Mouse (Mus musculus) midbrain, embryonic 14.5 days (tissue): Measurements from ENCODE around the gene Akt1s1. TPM values are rescaled to one million over a fixed set of nuclear protein-coding genes. Genes with fewer than 3 reads are reported as not detected.
A peak's percentile ranks its signal among the peaks of the same experiment; 100 is the strongest.

Experiments used
- ATAC-seq: fragments of 200-750 bp; cut with Nextera tagmentation; 2 replicates; pipeline ENCODE4 v1.8.0; 2017; ENCODE audit warnings: moderate number of reproducible peaks, moderate library complexity; ENCODE audit not compliant: low FRiP score, low TSS enrichment
- DNase-seq: peaks from one replicate; pipeline ENCODE4 v3.0.0-alpha.2; 2015
- H3K27ac ChIP-seq: fragments of 300-500 bp; sonication (generic); replicated peaks from 2 replicates; pipeline ENCODE4 v1.5.1; 2014; ENCODE audit warnings: mild to moderate bottlenecking, low read depth, low read length, moderate library complexity
- H3K27me3 ChIP-seq: fragments of 300-500 bp; sonication (generic); 2 replicates; pipeline ENCODE4 v1.6.1; 2014; ENCODE audit warnings: low read length, control low read depth, mixed read lengths; ENCODE audit not compliant: control insufficient read depth, insufficient read depth
- H3K36me3 ChIP-seq: fragments of 300-500 bp; sonication (generic); 2 replicates; pipeline ENCODE4 v1.6.1; 2014; ENCODE audit warnings: low read length, control low read depth; ENCODE audit not compliant: control insufficient read depth, insufficient read depth
- H3K4me1 ChIP-seq: fragments of 300-500 bp; sonication (generic); 2 replicates; pipeline ENCODE4 v1.6.1; 2014; ENCODE audit warnings: mild to moderate bottlenecking, antibody characterized with exemption, low read length, control low read depth; ENCODE audit not compliant: control insufficient read depth, insufficient read depth
- H3K4me2 ChIP-seq: fragments of 300-500 bp; sonication (generic); 2 replicates; pipeline ENCODE4 v1.6.1; 2014; ENCODE audit warnings: mild to moderate bottlenecking, low read length, moderate library complexity
- H3K4me3 ChIP-seq: fragments of 300-500 bp; sonication (generic); replicated peaks from 2 replicates; pipeline ENCODE4 v1.5.1; 2014; ENCODE audit warnings: low read depth, low read length
- H3K9ac ChIP-seq: fragments of 300-500 bp; sonication (generic); replicated peaks from 2 replicates; pipeline ENCODE4 v1.6.1; 2014; ENCODE audit warnings: mild to moderate bottlenecking, low read length, moderate library complexity
- H3K9me3 ChIP-seq: fragments of 300-500 bp; sonication (generic); 2 replicates; pipeline ENCODE4 v1.6.1; 2016; ENCODE audit warnings: low read length, control low read depth, mixed read lengths; ENCODE audit not compliant: control insufficient read depth
- WGBS: fragments of 180-500 bp; shearing (Covaris S2); extraction: QIAGEN DNeasy Blood & Tissue Kit; methylation state at CpG from one replicate; pipeline ENCODE4 v1.1.7; 2014; 5-methylcytosine and 5-hydroxymethylcytosine counted together
- polyA plus RNA-seq: library from polyadenylated mRNA; unstranded; fragments of >200 nt; fragmentation: Nextera tagmentation; extraction: Ambion mirVana; gene quantifications from 2 replicates; pipeline ENCODE4 v1.2.1, GENCODE M21; 2014

Akt1s1 gene
- polyA plus RNA-seq, 1 experiment from 2014 or later, result 61.9 TPM

DNA sequence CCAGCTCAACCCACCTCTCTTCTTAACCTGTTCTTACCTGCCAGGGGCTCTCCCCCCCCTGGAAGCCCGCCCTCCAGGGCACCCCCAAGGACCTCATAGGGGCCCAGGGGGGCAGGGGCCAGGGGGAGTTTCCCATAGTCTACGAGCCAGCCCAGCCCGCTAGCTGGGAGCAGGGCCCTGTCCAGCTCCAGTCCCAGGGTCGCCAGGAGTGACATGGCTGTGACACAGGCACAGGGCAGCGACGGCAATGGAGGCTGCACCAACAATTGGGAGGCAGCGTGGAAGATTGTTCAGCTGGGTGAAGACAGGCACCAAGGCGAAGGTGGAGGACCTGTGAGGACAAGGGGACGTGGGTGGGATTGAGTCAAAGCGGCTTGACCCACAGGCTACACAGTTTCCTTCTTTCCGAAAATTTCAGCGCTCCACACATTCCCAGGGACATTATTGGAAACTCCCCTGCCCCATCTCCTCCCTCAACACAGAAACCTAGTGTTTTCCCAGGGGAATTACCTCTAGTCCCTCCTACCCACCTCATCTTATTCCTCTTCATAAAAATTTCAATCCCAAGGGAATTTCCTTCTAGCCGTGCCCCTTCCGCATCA lies 33.7 kb upstream of the Akt1s1 start:
- Histone ChIP-seq H3K36me3 (no peaks in the 10 kb centered on the region), H3K9me3 (no peaks in the 10 kb centered on the region), H3K4me3 (peak overlapping the region; percentile 86), H3K4me1 (peaks cover 37% of the 10 kb centered on the region), H3K27ac (no peak overlapping the region), H3K9ac (peak overlapping the region; percentile 12; the same call in 1 of the 2 replicates), H3K27me3 (no peaks in the 10 kb centered on the region), H3K4me2 (peak overlapping the region; percentile 77)
- no peak for DNase-seq
- ATAC-seq, result no peak
- 23% methylated on average over 14 of the region's 14 CpGs for WGBS

GRCm38 (mm10) chr7:44815721-44816469 lies 32.9 kb upstream of the Akt1s1 start, which contains the start of the genes Nup62 and Il4i1:
Nup62 (plus strand) TSS chr7:44816088.
Il4i1 (plus strand) TSS chr7:44816387.
- under 1% methylated on average over 57 of the region's 62 CpGs for WGBS
- ATAC-seq, result peak; percentile 92

GRCm38 (mm10) chr7:44816470-44817021 lies 32.2 kb upstream of the Akt1s1 start, which contains the start of gene Atf5:
Atf5 (minus strand) TSS chr7:44816658.
- WGBS, result under 1% methylated on average over 41 of the region's 57 CpGs
- ATAC-seq, result peak; percentile 47; the same call in 1 of the 2 replicates
- no peaks in the 10 kb centered on the region for H3K36me3 ChIP-seq
- H3K27ac ChIP-seq, result peak within 1 kb of the TSS; percentile 89
- no peaks in the 10 kb centered on the region for H3K27me3 ChIP-seq
- H3K4me1 ChIP-seq, result peaks cover 40% of the 10 kb centered on the region
- peak; percentile 67 for DNase-seq
- peak within 1 kb of the TSS; percentile 86 for H3K4me3 ChIP-seq
- no peaks in the 10 kb centered on the region for H3K9me3 ChIP-seq
- H3K9ac ChIP-seq, result peak within 1 kb of the TSS; percentile 88
- peak within 1 kb of the TSS; percentile 77 for H3K4me2 ChIP-seq

More at GRCm38 (mm10) chr7:44815721-44816469, 32.9 kb upstream of the Akt1s1 start, which contains the start of the genes Nup62 and Il4i1:
- Histone ChIP-seq H3K9me3 (no peaks in the 10 kb centered on the region), H3K4me2 (peak within 1 kb of the TSS; percentile 77), H3K27me3 (no peaks in the 10 kb centered on the region), H3K4me1 (peaks cover 40% of the 10 kb centered on the region), H3K36me3 (no peaks in the 10 kb centered on the region), H3K4me3 (peak within 1 kb of the TSS; percentile 86), H3K9ac (peak within 1 kb of the TSS; percentile 88), H3K27ac (peak within 1 kb of the TSS; percentile 89)
- peak; percentile 100 for DNase-seq

- ATAC-seq, result no peak
- H3K4me1 ChIP-seq, result peaks cover 40% of the 10 kb centered on the region
- no peaks in the 10 kb centered on the region for H3K36me3 ChIP-seq
- H3K27ac ChIP-seq, result no peak overlapping the region
- no peaks in the 10 kb centered on the region for H3K27me3 ChIP-seq
- peak overlapping the region; percentile 77 for H3K4me2 ChIP-seq
- 28% methylated on average over 3 of the region's 3 CpGs for WGBS
- H3K9ac ChIP-seq, result peak overlapping the region; percentile 88
- peak overlapping the region; percentile 86 for H3K4me3 ChIP-seq
- H3K9me3 ChIP-seq, result no peaks in the 10 kb centered on the region
- no peak for DNase-seq
Observed at GRCm38 (mm10) chr7:44817441-44817840, 31.4 kb upstream of the Akt1s1 start.

DNA sequence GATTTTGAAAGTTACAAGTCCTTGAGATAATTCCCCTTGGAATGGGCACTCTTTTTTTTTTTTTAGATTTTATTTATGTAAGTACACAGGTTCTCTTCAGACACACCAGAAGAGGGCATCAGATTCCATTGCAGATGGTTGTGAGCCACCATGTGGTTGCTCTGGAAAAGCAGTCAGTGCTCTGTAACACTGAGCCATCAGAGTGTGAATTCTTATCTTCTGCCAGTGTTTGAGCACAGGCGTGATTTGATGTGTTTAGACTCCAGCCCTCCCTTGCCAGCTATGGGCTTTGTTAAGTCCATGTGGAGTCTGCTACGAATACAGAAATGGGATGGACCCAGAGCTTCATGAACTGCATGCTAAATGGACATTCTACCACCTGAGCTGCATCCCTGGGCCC lies 30.6 kb upstream of the Akt1s1 start:
- Histone ChIP-seq H3K27ac (no peak overlapping the region), H3K4me3 (peak overlapping the region; percentile 86; the same call in 1 of the 2 replicates), H3K4me1 (peaks cover 40% of the 10 kb centered on the region), H3K4me2 (peak overlapping the region; percentile 77), H3K36me3 (no peaks in the 10 kb centered on the region), H3K9ac (peak overlapping the region; percentile 46; the same call in 1 of the 2 replicates), H3K27me3 (no peaks in the 10 kb centered on the region), H3K9me3 (no peaks in the 10 kb centered on the region)
- DNase-seq, result no peak
- ATAC-seq, result no peak
- WGBS, result 27% methylated on average over 2 of the region's 2 CpGs

GRCm38 (mm10) chr7:44818751-44819235 lies 30.0 kb upstream of the Akt1s1 start:
- 38% methylated on average over 6 of the region's 6 CpGs for WGBS
- Histone ChIP-seq H3K27ac (no peak overlapping the region), H3K36me3 (no peaks in the 10 kb centered on the region), H3K9me3 (no peaks in the 10 kb centered on the region), H3K9ac (peak overlapping the region; percentile 46), H3K27me3 (no peaks in the 10 kb centered on the region), H3K4me3 (0 out of 2 replicates have a peak overlapping the region, but pooled peaks have one; percentile 86), H3K4me1 (peaks cover 40% of the 10 kb centered on the region), H3K4me2 (peak overlapping the region; percentile 77)
- ATAC-seq, result no peak
- DNase-seq, result peak; percentile 18

DNA sequence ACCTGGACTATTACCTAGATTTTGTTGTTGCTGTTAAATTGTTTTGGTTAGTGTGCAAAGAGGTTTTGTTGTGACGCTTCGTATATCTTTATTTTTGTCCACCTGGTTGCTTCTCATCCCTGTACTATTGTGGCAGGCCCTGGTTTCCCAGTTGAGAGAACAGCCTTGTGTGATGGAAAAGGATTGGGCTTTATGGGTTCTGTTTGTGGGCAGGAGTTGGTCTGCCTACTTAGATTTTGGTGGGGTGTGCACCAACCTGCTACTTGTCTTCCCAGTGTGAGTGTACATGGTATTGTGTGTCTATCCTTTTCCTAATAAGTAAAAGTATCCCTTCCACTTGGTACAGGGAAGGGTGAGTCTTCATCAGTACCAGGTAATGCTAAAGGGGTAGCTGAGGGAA lies 29.4 kb upstream of the Akt1s1 start:
- H3K9ac ChIP-seq, result peak overlapping the region; percentile 46; the same call in 1 of the 2 replicates

DNA sequence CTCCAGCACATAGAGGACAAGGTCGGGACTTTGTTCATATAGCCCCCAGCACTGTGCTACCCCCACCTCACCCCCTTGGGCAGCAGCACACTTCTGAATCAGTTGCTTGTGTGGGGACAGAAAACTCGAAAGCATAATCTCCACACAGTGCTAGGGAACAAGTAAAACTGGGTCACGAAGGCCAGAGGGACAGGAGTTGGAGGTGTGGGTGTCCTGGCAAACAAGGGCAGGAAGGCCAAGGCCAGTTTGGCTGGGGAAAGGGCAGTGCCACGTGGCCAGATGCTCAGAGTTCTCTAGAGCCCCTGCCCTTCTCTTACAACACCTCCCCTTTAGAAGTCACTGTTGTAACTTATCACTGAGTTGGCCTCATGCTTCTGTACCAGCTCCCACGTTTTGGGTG lies 28.9 kb upstream of the Akt1s1 start:
- no peak overlapping the region; the same call in 1 of the 2 replicates for H3K4me2 ChIP-seq

More for the DNA sequence above, 29.4 kb upstream of the Akt1s1 start:
- Histone ChIP-seq H3K27me3 (no peaks in the 10 kb centered on the region), H3K27ac (no peak overlapping the region), H3K36me3 (no peaks in the 10 kb centered on the region), H3K4me2 (peak overlapping the region; percentile 77), H3K9me3 (no peaks in the 10 kb centered on the region), H3K4me3 (0 out of 2 replicates have a peak overlapping the region, but pooled peaks have one; percentile 5), H3K4me1 (peaks cover 40% of the 10 kb centered on the region)
- ATAC-seq, result no peak
- WGBS, result 94% methylated on average over 2 of the region's 2 CpGs
- DNase-seq, result no peak

More for the DNA sequence above, 28.9 kb upstream of the Akt1s1 start:
- ATAC-seq, result no peak
- Histone ChIP-seq H3K9ac (no peak overlapping the region), H3K9me3 (no peaks in the 10 kb centered on the region), H3K4me1 (peaks cover 39% of the 10 kb centered on the region), H3K27ac (no peak overlapping the region), H3K4me3 (no peak overlapping the region), H3K36me3 (no peaks in the 10 kb centered on the region), H3K27me3 (no peaks in the 10 kb centered on the region)
- WGBS, result 70% methylated on average over 5 of the region's 5 CpGs
- no peak for DNase-seq
